Mouse (Mus musculus) cortical plate, adult 2 months (tissue): ENCODE measurements at regions not wholly inside any gene's neighbourhood (a gene's known extent, or its start where the extent isn't known, plus 50 kb on each side); places are given as distances from the start of the nearest gene placed in this dataset.
"Not testable (repeated sequence)": the region's sequence is repeated elsewhere in the genome, so short reads cannot be mapped to it uniquely, and the experiment has no call there.

ENCODE experiments used
- H3K27ac ChIP-seq: fragments of 200-500 bp; 2 replicates; pipeline ENCODE4 v1.5.1; 2012; ENCODE audit warnings: low read length, control low read depth, inconsistent platforms; ENCODE audit not compliant: insufficient read depth
- H3K4me1 ChIP-seq: fragments of 200-500 bp; 2 replicates; pipeline ENCODE4 v1.6.1; 2011; ENCODE audit warnings: low read length; ENCODE audit not compliant: control insufficient read depth, insufficient read depth
- H3K4me3 ChIP-seq: fragments of 200-500 bp; 2 replicates; pipeline ENCODE4 v1.5.1; 2011; ENCODE audit warnings: mild to moderate bottlenecking, low read length, control low read depth; ENCODE audit not compliant: insufficient read depth
- CTCF ChIP-seq: fragments of 200-500 bp; IDR thresholded peaks from 2 replicates; pipeline ENCODE4 v1.5.1; 2011; ENCODE audit warnings: mild to moderate bottlenecking, control low read depth, low read length; ENCODE audit not compliant: insufficient read depth; ENCODE audit errors: extremely low read depth
- POLR2A ChIP-seq: fragments of 200-500 bp; IDR thresholded peaks from 2 replicates; pipeline ENCODE4 v1.6.1; 2011; ENCODE audit warnings: mild to moderate bottlenecking, low read length, control low read depth; ENCODE audit not compliant: insufficient read depth; ENCODE audit errors: extremely low read depth

DNA sequence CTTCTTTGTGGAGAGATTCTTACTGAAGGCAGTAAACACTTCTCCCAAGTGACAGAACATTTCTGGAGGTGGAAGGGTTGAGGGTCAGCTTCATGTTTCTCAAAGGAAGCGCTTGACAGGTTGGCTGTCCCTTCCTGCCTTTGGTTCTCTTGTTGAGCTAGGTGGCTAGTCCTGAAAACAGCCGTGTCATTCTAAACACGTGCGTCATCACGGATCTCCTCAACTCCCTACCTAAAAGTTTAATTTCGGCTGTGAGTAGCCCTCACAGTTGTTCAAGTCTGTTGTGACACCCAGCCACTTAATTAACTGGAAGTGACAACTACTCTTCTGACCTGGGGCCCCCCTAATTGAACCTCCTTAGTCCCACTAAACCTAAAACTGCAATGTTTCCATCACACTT lies 77.0 kb upstream of the Immp2l start:
- no peaks in the 10 kb centered on the region for H3K4me1 ChIP-seq
- TF ChIP-seq POLR2A (no peak), CTCF (no peak)
- no peak overlapping the region for H3K4me3 ChIP-seq
- no peak overlapping the region for H3K27ac ChIP-seq

GRCm38 (mm10) chr12:40949580-40949979 lies 74.3 kb upstream of the Immp2l start:
- H3K4me3 ChIP-seq, result no peak overlapping the region
- no peak for TF ChIP-seq CTCF
- TF ChIP-seq POLR2A, result no peak
- no peak overlapping the region for H3K27ac ChIP-seq
- no peaks in the 10 kb centered on the region for H3K4me1 ChIP-seq

DNA sequence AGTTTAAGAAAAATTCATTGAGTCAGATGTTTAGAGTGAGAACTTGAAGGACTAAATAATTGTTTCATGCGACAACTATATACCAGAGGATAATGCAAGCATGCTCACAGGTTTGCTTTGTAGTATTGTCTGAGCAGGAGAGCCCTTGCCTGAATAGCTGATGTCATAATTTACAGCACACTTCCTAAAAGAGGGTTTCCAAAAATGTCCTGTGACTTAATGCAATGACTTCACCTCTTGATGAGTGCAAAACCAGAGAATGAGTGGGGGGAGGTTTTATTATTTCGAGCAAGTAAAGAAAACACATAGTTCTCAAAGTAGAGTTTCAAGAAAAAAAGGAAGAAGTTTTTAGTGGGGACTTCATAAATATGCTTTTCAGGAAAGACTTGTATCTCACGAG lies 65.4 kb upstream of the Immp2l start:
- H3K4me3 ChIP-seq, result no peak overlapping the region
- no peak for TF ChIP-seq CTCF
- no peak for TF ChIP-seq POLR2A
- H3K4me1 ChIP-seq, result no peaks in the 10 kb centered on the region
- H3K27ac ChIP-seq, result no peak overlapping the region

GRCm38 (mm10) chr12:40964996-40965395 lies 58.9 kb upstream of the Immp2l start:
- Histone ChIP-seq H3K4me1 (no peaks in the 10 kb centered on the region), H3K4me3 (no peak overlapping the region), H3K27ac (no peak overlapping the region)
- TF ChIP-seq POLR2A, result no peak
- no peak for TF ChIP-seq CTCF

DNA sequence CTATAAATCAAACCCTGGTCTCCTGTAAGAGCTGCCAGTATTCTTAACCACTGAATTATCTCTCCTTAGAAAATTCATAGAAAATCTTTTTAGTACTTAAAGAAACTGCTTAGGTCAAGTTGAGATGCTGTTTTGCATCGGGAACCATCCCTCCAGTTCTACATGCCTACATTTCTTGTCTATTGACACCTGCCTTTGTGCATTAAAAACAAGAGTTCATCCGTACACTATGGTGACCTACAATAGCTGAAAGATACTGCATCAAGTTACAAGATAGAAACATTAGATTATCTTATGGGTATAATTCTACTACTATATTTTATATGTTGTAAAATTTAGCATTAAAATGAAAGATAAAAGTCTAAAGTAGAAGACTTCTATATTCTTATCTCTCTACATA lies 57.6 kb upstream of the Immp2l start:
- Histone ChIP-seq H3K4me3 (no peak overlapping the region), H3K27ac (no peak overlapping the region), H3K4me1 (no peaks in the 10 kb centered on the region)
- TF ChIP-seq POLR2A, result no peak
- no peak for TF ChIP-seq CTCF

DNA sequence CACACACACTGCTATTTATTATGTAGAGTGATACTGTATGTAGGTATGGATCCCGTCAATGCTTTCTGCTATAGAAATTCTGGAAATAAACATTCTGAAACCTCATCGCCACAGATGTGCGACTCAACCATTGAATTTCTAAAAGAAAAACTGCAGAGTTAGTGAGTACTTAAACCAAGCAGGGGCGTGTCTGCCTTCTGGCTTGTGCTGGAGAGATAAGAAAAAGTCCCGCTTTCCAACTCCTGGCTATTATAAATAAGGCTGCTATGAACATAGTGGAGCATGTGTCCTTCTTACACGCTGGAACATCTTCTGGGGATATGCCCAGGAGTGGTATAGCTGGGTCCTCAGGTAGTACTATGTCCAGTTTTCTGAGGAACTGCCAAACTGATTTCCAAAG lies 57.2 kb upstream of the Immp2l start:
- H3K4me1 ChIP-seq, H3K27ac ChIP-seq: not testable (repeated sequence)

GRCm38 (mm10) chr12:40972844-40973243 lies 51.0 kb upstream of the Immp2l start:
- Histone ChIP-seq H3K27ac (no peak overlapping the region), H3K4me3 (no peak overlapping the region), H3K4me1 (no peaks in the 10 kb centered on the region)
- TF ChIP-seq CTCF, result no peak
- no peak for TF ChIP-seq POLR2A

More for the DNA sequence above, 57.2 kb upstream of the Immp2l start:
- H3K4me3 ChIP-seq, result not testable (repeated sequence)
